Mouse (Mus musculus) spleen, postnatal 0 days (tissue): ENCODE data around the gene Gm3278. TPM values are rescaled to one million over a fixed set of nuclear protein-coding genes. Genes with fewer than 3 reads are reported as not detected.

ENCODE experiments used
- polyA plus RNA-seq: library from polyadenylated mRNA; unstranded; fragments of >200 nt; fragmentation: Nextera tagmentation; extraction: Ambion mirVana; gene quantifications from 2 replicates; pipeline ENCODE4 v1.2.1, GENCODE M21; 2015

The Gm3278 gene
- not detected in 2 replicates for polyA plus RNA-seq

GRCm38 (mm10) chr14:4892116-4892515 lies at the start of gene Gm3278:
Gm3278 (plus strand) TSS chr14:4892416.

DNA sequence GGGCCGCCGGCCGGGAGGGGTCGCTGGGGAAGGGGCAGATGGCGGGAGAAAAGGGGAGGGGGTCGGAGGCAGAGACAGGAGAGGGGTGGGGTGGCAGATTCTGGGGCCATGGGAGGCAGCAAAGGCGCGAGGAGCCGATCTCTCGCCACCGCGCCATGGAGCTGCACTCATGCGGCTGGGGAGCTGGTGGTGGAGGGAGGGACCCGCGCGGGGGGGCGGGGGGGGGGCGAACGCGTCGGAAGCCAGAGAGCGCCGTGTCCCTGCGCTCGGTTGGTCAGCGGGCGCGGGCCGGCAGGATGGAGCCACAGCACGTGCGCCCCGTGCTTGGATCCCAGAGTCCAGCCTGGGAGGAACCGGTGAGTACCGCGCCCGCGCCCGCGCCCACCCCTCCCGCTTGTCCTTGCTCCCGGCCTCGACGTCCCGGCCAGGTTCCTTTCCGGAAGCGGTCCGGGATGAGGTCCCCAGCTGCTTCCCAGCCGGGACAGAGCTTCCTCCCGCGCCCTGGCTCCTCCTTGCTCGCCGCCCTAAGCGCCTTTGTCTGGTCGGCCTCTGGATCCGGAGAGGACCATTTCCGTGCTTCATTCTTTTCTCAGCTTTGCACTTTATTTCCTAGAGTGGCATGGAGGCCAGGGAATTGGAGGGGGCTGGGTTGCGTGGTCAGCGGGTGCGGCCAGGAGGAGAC lies 36.8 kb upstream of the Gm3278 start, which contains the start of gene Gm3264:
Gm3264 (plus strand) TSS at position 278 of the 682 bp plus-strand sequence.

Other genes starting within 250 kb of the Gm3278 start
- not detected in 2 replicates for gene Gm3239, start 228.2 kb upstream of the Gm3278 start, polyA plus RNA-seq
- gene Gm7876, start 183.2 kb upstream of the Gm3278 start, polyA plus RNA-seq: not detected in 2 replicates
- not detected in 2 replicates for gene Gm3252, start 165.6 kb upstream of the Gm3278 start, polyA plus RNA-seq
- gene Gm9602, start 116.1 kb upstream of the Gm3278 start, polyA plus RNA-seq: not detected in 2 replicates
- not detected in 2 replicates for gene Gm3269, start 54.3 kb upstream of the Gm3278 start, polyA plus RNA-seq
- gene Gm3264, start 36.8 kb upstream of the Gm3278 start, polyA plus RNA-seq: not detected in 2 replicates
- not detected in 2 replicates for gene Gm8297, start 91.5 kb downstream of the Gm3278 start, polyA plus RNA-seq
- not detected in 2 replicates for gene Gm3298, start 123.5 kb downstream of the Gm3278 start, polyA plus RNA-seq
- not detected in 2 replicates for gene 4930555G01Rik, start 158.2 kb downstream of the Gm3278 start, polyA plus RNA-seq
- gene Gm8281, start 178.6 kb downstream of the Gm3278 start, polyA plus RNA-seq: 0.32 TPM in 1 of 2 replicates, not detected in the other
- gene Gm8279, start 239.1 kb downstream of the Gm3278 start, polyA plus RNA-seq: not detected in 2 replicates